Mouse (Mus musculus) ES-CJ7 (cell line): ENCODE data around the gene Olfr1410.

ENCODE experiments used
- DNase-seq: peaks from one replicate; pipeline ENCODE4 v3.0.0; 2011; ENCODE audit warnings: low read depth, low spot score

The Olfr1410 gene

DNA sequence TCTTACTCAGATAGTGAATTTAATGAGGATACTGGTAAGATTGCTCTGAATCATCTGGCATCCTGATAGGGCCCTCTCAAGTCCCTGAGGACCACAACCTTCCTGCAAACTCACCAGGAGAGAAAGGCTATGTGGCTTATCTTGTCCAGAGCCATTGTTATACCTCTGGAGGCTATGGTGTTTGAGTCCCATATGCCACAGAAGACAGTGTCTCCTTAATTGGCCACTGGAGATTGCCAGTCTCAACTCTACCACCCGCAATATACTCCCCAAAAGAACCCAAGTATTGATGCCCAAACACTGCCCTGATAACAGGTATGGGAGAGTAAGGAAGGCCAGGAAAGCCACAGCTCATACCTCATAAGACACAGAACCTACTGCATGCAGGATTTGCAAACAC, at the start of gene Olfr1410:
Olfr1410 (plus strand) TSS at position 301 of the 400 bp plus-strand sequence.
- no peak for DNase-seq

DNA sequence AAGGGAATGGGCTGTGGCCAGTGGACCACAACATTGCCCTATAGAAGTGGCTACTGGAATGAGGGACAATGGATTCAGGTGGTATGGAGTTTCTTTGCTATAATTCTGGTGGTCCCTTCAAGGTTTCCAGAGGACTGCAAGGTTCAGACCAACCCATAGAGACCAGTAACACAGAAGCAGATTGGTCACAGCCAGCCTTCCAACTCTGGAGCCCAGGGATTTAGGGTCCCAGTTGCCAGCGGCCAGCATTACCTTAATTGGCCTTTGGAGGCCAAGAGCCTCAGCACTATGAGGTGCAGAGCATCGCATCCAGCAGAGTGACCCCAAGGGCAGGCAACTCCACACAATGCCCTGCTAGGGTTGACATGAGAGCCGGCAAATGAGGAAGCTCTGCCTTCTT, 34.6 kb upstream of the Olfr1410 start, which contains the start of gene Olfr1413:
Olfr1413 (plus strand) TSS at position 301 of the 400 bp plus-strand sequence.
- DNase-seq, result no peak

GRCm38 (mm10) chr1:92585479-92585878, 20.1 kb upstream of the Olfr1410 start, which contains the start of gene Olfr1412:
Olfr1412 (plus strand) TSS chr1:92585779.
- DNase-seq, result no peak

GRCm38 (mm10) chr1:92594111-92594510, 11.5 kb upstream of the Olfr1410 start, which contains the start of gene Olfr1411:
Olfr1411 (plus strand) TSS chr1:92594411.
- DNase-seq, result no peak

- DNase-seq, result no peak
Observed at GRCm38 (mm10) chr1:92596019-92596418, 9.6 kb upstream of the Olfr1410 start.

DNA sequence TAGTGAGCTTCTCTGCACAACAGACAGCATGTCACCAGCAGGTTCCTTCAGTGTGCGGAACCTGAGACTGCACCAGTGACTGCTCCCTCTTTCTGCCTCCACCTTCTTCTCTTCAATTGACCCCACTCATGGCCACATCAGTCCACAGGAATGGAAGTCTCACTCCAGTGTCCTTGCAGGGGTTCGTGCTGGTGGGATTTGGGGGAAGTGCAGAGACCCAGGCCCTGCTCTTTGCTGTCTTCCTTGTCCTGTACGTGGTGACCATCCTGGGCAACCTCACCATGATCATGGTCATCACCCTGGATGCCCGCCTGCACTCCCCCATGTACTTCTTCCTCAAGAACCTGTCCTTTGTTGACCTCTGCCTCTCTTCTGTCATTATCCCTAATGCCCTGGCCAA, 2.1 kb downstream of the Olfr1410 start:
- DNase-seq, result no peak

GRCm38 (mm10) chr1:92611008-92611407, 5.4 kb downstream of the Olfr1410 start:
- peak; percentile 73 for DNase-seq

- DNase-seq, result no peak
Observed at GRCm38 (mm10) chr1:92613175-92613574, 7.6 kb downstream of the Olfr1410 start.

DNA sequence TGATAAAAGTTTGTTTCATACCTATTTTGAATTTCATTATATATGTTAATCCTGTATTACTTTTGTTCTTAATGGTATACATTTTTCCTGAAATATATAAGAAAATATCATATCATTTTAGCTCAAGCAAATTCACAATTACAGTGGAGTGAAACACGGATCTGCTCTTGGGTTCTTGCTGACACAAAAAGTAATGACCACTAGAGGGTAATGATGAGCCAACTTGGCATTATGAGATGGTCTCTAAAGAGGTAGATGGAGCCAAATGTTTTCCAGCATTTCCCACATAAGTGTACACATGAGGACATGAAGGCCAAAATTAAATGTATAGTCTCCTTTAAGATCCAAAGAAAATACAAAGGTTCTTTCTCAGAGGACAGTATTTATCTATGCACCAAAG, 8.9 kb downstream of the Olfr1410 start:
- DNase-seq, result peak; percentile 44

DNA sequence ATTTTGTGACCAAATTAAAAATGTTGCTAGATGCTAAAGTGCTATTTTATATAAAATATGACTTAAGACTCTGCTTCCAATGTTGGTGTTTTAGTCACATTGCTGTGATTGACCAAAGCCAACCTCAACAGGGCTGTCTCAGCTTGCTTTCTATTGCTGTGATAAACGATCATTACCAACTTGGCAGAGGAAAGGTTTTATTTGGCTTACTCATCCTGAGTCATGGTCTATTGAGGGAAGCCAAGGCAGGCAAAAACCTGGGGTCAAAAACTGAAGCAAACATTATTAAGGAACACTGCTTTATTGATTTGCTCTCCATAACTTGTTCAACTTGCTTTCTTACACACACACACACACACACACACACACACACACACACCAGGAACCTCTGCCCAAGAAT, 10.5 kb downstream of the Olfr1410 start:
- no peak for DNase-seq

- no peak for DNase-seq
Observed at GRCm38 (mm10) chr1:92617488-92617887, 11.9 kb downstream of the Olfr1410 start, which contains the start of gene Olfr12. Olfr12 (plus strand) TSS chr1:92617788.

DNA sequence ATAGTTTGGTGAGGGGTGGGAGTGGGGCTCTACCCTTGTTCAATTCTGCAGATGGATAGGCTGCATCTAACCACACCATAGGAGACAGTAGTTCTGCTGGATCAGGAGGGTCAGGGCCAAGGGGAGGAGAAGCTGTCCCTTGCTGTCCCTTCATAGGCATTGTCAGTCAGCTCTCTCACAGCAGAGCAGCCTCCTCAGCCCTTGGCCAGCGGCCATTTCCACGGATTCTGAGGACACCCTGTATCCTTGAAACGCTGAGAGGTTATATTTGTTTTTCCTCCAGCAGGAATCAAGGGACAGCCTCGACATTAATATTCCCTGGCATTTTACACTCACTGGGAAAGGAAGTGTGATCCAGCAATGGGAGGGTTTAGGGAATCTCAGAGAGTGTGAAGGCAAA, 12.8 kb downstream of the Olfr1410 start:
- DNase-seq, result no peak

DNA sequence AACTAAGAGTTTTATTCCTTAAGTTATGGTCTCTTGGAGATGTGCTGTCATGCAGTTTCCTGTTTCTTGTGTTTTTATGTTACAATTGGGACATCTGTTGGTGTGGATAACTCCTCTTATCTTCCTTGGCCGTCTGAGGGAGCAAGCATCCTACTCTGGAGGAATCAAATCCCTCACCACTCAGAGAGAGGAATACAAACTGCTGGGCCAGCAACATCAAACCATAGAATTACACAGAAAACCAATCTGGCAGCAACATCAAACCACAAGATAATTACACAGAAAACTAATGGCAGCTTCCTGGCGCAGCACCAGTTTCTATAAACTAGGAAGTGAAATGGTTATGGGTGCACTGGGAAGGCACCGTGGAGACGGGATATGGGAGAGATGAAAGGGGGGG, 22.6 kb downstream of the Olfr1410 start:
- DNase-seq, result no peak

GRCm38 (mm10) chr1:92632196-92632595, 26.6 kb downstream of the Olfr1410 start:
- no peak for DNase-seq

DNA sequence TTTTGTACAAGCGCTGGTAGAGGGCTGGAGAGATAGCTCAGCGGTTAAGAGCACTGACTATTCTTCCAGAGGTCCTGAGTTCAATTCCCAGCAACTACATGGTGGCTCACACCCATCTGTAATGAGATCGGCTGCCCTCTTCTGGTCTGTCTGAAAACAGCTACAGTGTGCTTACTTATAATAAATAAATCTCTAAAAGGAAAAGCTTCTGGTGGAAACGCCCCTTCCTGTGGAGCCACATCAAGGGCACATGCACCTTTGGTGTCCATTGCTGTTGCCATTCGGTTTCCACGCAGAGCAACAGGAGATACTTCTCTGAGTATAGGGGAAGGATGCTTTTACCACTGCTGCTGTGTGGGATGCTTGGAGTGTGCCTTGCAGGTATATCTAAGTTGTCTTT, 27.4 kb downstream of the Olfr1410 start:
- DNase-seq, result peak; percentile 30

DNA sequence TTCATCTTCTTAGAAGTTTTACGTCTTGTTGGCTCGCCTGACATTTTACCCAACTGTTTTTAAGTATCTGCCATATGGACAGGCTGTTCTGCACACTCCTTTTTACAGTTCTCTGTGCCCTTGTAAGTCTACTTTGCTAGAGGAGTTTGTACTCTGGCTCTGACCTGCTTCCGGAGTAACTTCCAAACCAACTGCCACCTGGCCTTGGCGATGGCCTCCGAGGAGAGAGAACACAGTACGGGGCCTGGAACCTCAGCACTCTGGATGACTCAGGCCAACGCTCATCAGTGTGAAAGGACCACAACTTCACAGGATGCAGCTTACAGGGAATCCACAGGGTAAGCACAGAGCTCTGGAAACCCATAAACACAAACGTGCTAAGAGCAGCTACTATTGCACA, 28.1 kb downstream of the Olfr1410 start:
- no peak for DNase-seq

GRCm38 (mm10) chr1:92634569-92634968, 29.0 kb downstream of the Olfr1410 start:
- no peak for DNase-seq

- DNase-seq, result no peak
Observed at GRCm38 (mm10) chr1:92634976-92635599, 29.5 kb downstream of the Olfr1410 start.

DNA sequence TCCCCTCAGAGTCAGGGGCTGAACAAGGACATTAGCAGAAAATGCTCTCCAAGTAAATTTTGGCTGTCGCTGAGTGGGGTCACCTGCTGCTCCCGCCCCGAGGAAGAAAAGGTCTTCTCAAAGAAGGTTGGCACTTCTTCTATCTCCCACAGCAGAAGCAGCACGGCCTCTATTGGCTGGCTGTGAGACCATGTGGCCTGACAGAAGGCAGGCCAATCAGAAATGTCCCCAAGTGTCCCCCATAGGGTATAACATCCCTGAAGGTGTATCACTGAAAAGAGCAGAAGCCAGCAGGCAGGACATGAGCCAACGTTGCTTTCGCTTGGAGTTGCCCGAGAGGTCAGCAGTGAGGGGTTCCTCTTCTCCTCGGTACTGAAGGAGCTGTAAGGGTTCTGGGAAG, 30.4 kb downstream of the Olfr1410 start:
- DNase-seq, result no peak

GRCm38 (mm10) chr1:92636676-92637075, 31.1 kb downstream of the Olfr1410 start:
- DNase-seq, result no peak

- no peak for DNase-seq
Observed at GRCm38 (mm10) chr1:92637501-92638172, 32.1 kb downstream of the Olfr1410 start.

GRCm38 (mm10) chr1:92638181-92638580, 32.6 kb downstream of the Olfr1410 start:
- no peak for DNase-seq

GRCm38 (mm10) chr1:92638736-92639135, 33.2 kb downstream of the Olfr1410 start:
- DNase-seq, result no peak
